Mouse (Mus musculus): ENCODE data around the gene Trim24. TPM values are rescaled to one million over a fixed set of nuclear protein-coding genes. Genes with fewer than 3 reads are reported as not detected.
"Not testable (repeated sequence)": the region's sequence is repeated elsewhere in the genome, so short reads cannot be mapped to it uniquely, and the experiment has no call there.

Trim24 gene
- total RNA-seq, 1 experiment = 77.8 TPM

DNA sequence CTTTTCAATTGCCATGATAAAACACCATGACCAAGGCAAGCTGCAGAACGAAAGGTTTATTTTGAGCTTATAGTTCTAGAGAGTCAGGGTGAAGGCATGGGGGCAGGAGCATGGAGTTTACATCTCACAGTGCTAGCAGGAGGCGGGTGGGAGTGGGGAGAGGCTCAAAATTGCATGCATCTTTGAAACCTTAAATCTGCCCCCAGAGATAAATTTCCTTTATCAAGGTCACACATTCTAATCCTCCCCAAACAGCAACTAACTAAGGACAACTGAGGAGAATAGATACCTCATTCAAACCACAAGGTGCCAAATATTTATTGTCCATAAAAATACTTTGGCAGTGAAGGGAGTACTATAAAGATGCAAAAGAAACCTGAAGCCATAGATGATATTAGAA, 19.3 kb upstream of the Trim24 start:
- TF ChIP-seq MAFK (IDR thresholded peaks at IDR 0.05; ENCODE audit: insufficient read depth, low read depth, low read length) = no peak
- TF ChIP-seq HCFC1 (IDR thresholded peaks at IDR 0.05; ENCODE audit: borderline replicate concordance, insufficient read depth, low read length) = no peak
- TF ChIP-seq ZNF384 (IDR thresholded peaks at IDR 0.05; ENCODE audit: low read depth, low read length) = no peak
- TF ChIP-seq ZC3H11A (IDR thresholded peaks at IDR 0.05; ENCODE audit: borderline replicate concordance, low read depth, low read length) = no peak
- TF ChIP-seq CHD2 (IDR thresholded peaks at IDR 0.05; ENCODE audit: low read depth, low read length) = no peak
- Histone ChIP-seq H3K27ac (ENCODE audit: insufficient read depth, low read depth, low read length, poor library complexity, severe bottlenecking) (no peak overlapping the region), H3K9me3 (ENCODE audit: control insufficient read depth, insufficient read depth, low read depth, low read length) (peaks cover 4% of the 10 kb centered on the region), H3K36me3 (ENCODE audit: control insufficient read depth, insufficient read depth, low read length, poor library complexity, severe bottlenecking) (0 out of 2 replicates have a peak, but pooled peaks cover 2% of the 10 kb centered on the region), H3K4me3 (ENCODE audit: insufficient read depth in 1 of 2, low read depth in 1 of 2, low read length in 2 of 2, poor library complexity in 1 of 2, severe bottlenecking in 1 of 2) (no peak overlapping the region), H3K4me1 (ENCODE audit: control insufficient read depth in 2 of 2, insufficient read depth in 2 of 2, low read length in 2 of 2, poor library complexity in 1 of 2) (no peaks in the 10 kb centered on the region), H3K9ac (ENCODE audit: insufficient read depth, low read depth, low read length, poor library complexity, severe bottlenecking) (no peak overlapping the region)
- in situ Hi-C loops (cut with MboI; ENCODE audit: low sequenced_read_pairs in 2 of 2, unreplicated experiment in 2 of 2) = no loop called here
- DNase-seq (ENCODE audit: low read depth, low spot score) = no peak

DNA sequence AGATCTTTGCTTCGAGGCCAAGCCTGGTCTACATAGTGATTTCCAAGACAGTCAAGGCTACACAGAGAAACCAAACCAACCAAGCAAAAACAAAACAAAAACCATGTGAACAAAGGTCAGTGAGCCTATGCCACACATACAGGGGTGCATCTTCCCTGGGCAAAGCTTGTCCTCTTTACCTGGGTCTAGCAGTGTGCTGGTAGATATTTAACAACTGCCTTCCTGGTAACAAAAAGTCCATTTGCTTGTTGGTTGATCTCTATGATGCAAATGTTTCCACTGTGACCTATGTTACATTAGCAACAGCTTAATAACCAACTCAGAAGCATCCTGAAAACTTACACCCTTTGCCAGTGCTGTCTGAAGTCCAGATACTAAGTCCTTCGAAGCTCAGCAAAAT, 17.3 kb upstream of the Trim24 start:
- TF ChIP-seq MAFK (IDR thresholded peaks at IDR 0.05; ENCODE audit: insufficient read depth, low read depth, low read length) = no peak
- no peak for TF ChIP-seq CHD2 (IDR thresholded peaks at IDR 0.05; ENCODE audit: low read depth, low read length)
- no peak for TF ChIP-seq ZC3H11A (IDR thresholded peaks at IDR 0.05; ENCODE audit: borderline replicate concordance, low read depth, low read length)
- no peak for TF ChIP-seq ZNF384 (IDR thresholded peaks at IDR 0.05; ENCODE audit: low read depth, low read length)
- TF ChIP-seq HCFC1 (IDR thresholded peaks at IDR 0.05; ENCODE audit: borderline replicate concordance, insufficient read depth, low read length) = no peak
- no peak overlapping the region for H3K9ac ChIP-seq (ENCODE audit: insufficient read depth, low read depth, low read length, poor library complexity, severe bottlenecking)
- in situ Hi-C loops (cut with MboI; ENCODE audit: low sequenced_read_pairs in 2 of 2, unreplicated experiment in 2 of 2) = no loop called here
- peaks cover 4% of the 10 kb centered on the region for H3K9me3 ChIP-seq (ENCODE audit: control insufficient read depth, insufficient read depth, low read depth, low read length)
- H3K4me3 ChIP-seq (ENCODE audit: insufficient read depth in 1 of 2, low read depth in 1 of 2, low read length in 2 of 2, poor library complexity in 1 of 2, severe bottlenecking in 1 of 2) = no peak overlapping the region
- H3K36me3 ChIP-seq (ENCODE audit: control insufficient read depth, insufficient read depth, low read length, poor library complexity, severe bottlenecking) = 0 out of 2 replicates have a peak, but pooled peaks cover 2% of the 10 kb centered on the region
- H3K27ac ChIP-seq (ENCODE audit: insufficient read depth, low read depth, low read length, poor library complexity, severe bottlenecking) = no peak overlapping the region
- H3K4me1 ChIP-seq (ENCODE audit: control insufficient read depth in 2 of 2, insufficient read depth in 2 of 2, low read length in 2 of 2, poor library complexity in 1 of 2) = peaks cover 3 to 6% of the 10 kb centered on the region in 2 experiments; a peak in 3 of 4 replicates
- no peak for DNase-seq (ENCODE audit: low read depth, low spot score)

DNA sequence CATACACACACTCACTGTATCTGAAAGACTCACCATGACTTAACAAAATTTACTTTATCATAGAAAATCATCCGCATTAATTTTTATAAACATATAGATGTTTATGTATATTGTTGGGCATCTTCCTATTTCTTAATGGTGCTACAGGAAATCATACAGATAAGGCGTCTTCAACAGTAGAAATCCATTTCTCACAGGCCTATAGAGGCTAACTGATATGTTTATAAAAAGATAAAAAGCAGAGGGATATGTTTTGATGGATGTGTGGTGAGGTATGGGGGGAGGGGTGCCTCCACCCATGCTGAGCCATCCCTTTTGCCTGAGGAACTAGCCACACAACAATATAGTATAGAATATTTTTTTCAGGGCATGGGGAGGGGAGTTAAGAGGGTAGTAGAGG, 15.2 kb upstream of the Trim24 start:
- Histone ChIP-seq H3K36me3 (ENCODE audit: control insufficient read depth, insufficient read depth, low read length, poor library complexity, severe bottlenecking) (0 out of 2 replicates have a peak, but pooled peaks cover 2% of the 10 kb centered on the region), H3K4me3 (ENCODE audit: insufficient read depth in 1 of 2, low read depth in 1 of 2, low read length in 2 of 2, poor library complexity in 1 of 2, severe bottlenecking in 1 of 2) (no peak overlapping the region), H3K27ac (ENCODE audit: insufficient read depth, low read depth, low read length, poor library complexity, severe bottlenecking) (peak overlapping the region; percentile 60; the same call in 1 of the 2 replicates), H3K9ac (ENCODE audit: insufficient read depth, low read depth, low read length, poor library complexity, severe bottlenecking) (no peak overlapping the region), H3K4me1 (ENCODE audit: control insufficient read depth in 2 of 2, insufficient read depth in 2 of 2, low read length in 2 of 2, poor library complexity in 1 of 2) (peaks cover 3 to 6% of the 10 kb centered on the region in 2 experiments; a peak in 3 of 4 replicates), H3K9me3 (ENCODE audit: control insufficient read depth, insufficient read depth, low read depth, low read length) (no peaks in the 10 kb centered on the region)
- DNase-seq (ENCODE audit: low read depth, low spot score) = no peak
- in situ Hi-C loops (cut with MboI; ENCODE audit: low sequenced_read_pairs in 2 of 2, unreplicated experiment in 2 of 2) = no loop called here
- TF ChIP-seq ZC3H11A (IDR thresholded peaks at IDR 0.05; ENCODE audit: borderline replicate concordance, low read depth, low read length) (no peak), HCFC1 (IDR thresholded peaks at IDR 0.05; ENCODE audit: borderline replicate concordance, insufficient read depth, low read length) (no peak), ZNF384 (IDR thresholded peaks at IDR 0.05; ENCODE audit: low read depth, low read length) (no peak), CHD2 (IDR thresholded peaks at IDR 0.05; ENCODE audit: low read depth, low read length) (no peak), MAFK (IDR thresholded peaks at IDR 0.05; ENCODE audit: insufficient read depth, low read depth, low read length) (no peak)

DNA sequence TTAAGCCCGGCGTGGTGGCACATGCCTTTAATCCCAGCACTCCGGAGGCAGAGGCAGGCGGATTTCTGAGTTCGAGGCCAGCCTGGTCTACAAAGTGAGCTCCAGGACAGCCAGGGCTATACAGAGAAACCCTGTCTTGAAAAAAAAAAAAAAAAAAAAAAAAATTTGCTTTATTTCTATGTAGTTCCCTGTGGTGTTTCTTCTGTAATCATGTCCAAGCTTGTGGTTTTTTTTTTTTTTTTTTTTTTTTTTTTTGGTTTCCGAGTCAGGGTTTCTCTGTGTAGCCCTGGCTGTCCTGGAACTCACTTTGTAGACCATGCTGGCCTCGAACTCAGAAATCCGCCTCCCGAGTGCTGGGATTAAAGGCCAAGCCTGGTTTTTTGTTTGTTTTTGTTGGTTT, 14.3 kb upstream of the Trim24 start:
- H3K4me1 ChIP-seq (ENCODE audit: control insufficient read depth in 2 of 2, insufficient read depth in 2 of 2, low read length in 2 of 2, poor library complexity in 1 of 2); H3K4me3 ChIP-seq (ENCODE audit: insufficient read depth in 1 of 2, low read depth in 1 of 2, low read length in 2 of 2, poor library complexity in 1 of 2, severe bottlenecking in 1 of 2); H3K27ac ChIP-seq (ENCODE audit: insufficient read depth, low read depth, low read length, poor library complexity, severe bottlenecking); in situ Hi-C loops (cut with MboI; ENCODE audit: low sequenced_read_pairs in 2 of 2, unreplicated experiment in 2 of 2); H3K9me3 ChIP-seq (ENCODE audit: control insufficient read depth, insufficient read depth, low read depth, low read length); H3K36me3 ChIP-seq (ENCODE audit: control insufficient read depth, insufficient read depth, low read length, poor library complexity, severe bottlenecking); DNase-seq (ENCODE audit: low read depth, low spot score); H3K9ac ChIP-seq (ENCODE audit: insufficient read depth, low read depth, low read length, poor library complexity, severe bottlenecking): not testable (repeated sequence)
- peak; percentile 86 for TF ChIP-seq ZNF384 (IDR thresholded peaks at IDR 0.05; ENCODE audit: low read depth, low read length)

All from ES-E14 (cell line).